In the genomic region with DNA sequence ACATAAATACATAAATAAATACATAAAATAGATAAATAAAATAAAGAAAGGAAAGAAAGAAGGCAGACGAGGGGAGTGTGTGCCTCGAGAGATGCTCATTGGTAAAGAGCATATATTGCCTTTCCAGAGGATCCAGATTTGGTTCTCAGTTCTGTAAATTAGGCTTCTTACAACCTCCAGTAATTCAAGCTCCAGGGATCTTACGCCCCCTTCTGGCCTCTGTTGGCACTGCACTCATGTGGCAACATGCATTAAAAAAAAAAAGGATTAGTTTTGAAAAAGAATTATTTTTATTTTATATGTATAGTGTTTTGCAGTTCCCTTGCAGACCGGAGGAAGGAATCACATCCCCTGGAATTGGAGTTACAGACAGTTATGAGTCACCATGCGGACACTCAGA, we compare ENCODE assay signal across 12 mouse cellular contexts. TPM values are rescaled to one million over a fixed set of nuclear protein-coding genes. Genes with fewer than 3 reads are reported as not detected.
DNase-seq lines count a peak whose midpoint lies in the region; ATAC-seq and TF ChIP-seq lines count a peak whose summit lies in the region.
"Had no signal": no experiment of that assay in that cellular context is flagged by ENCODE, and none has a peak within 500 bp of the region (broad histone marks: within the 10 kb centered on the region; RNA-seq: fewer than 3 reads in every experiment).

No protein-coding gene starts in this region.

- no peak for TF ChIP-seq POLR2A in lung, adult 2 months (IDR thresholded peaks at IDR 0.05; ENCODE audit: borderline replicate concordance, extremely low read depth, low read depth, low read length)
- no peak for TF ChIP-seq POLR2A in MEL (IDR thresholded peaks at IDR 0.05; ENCODE audit: control insufficient read depth in 1 of 2, insufficient read depth in 1 of 2, low read depth in 1 of 2, low read length in 2 of 2, poor library complexity in 1 of 2)
- no peak for TF ChIP-seq POLR2A in small intestine, adult 2 months (IDR thresholded peaks at IDR 0.05; ENCODE audit: low read depth, low read length)

- no peaks in the 10 kb centered on the region for H3K79me2 ChIP-seq in MEL (ENCODE audit: control insufficient read depth, insufficient read depth, low read length, poor library complexity)

- no peaks in the 10 kb centered on the region for H3K27me3 ChIP-seq in forebrain, embryonic 11.5 days (ENCODE audit: control insufficient read depth, insufficient read depth, low read length)
- no peaks in the 10 kb centered on the region; the same call in 1 of the 2 replicates for H3K27me3 ChIP-seq in forebrain, embryonic 13.5 days
- no peaks in the 10 kb centered on the region for H3K27me3 ChIP-seq in lung, embryonic 14.5 days (ENCODE audit: insufficient read depth, low read length)
- no peaks in the 10 kb centered on the region for H3K27me3 ChIP-seq in MEL (ENCODE audit: control insufficient read depth in 1 of 2, insufficient read depth in 2 of 2, low read length in 2 of 2)
- H3K27me3 ChIP-seq in small intestine, adult 2 months (ENCODE audit: control insufficient read depth, insufficient read depth, low read length), result no peaks in the 10 kb centered on the region

- no peak overlapping the region for H3K27ac ChIP-seq in forebrain, embryonic 11.5 days (ENCODE audit: low read depth, low read length)
- H3K27ac ChIP-seq in forebrain, embryonic 13.5 days, result no peak overlapping the region
- no peak overlapping the region for H3K27ac ChIP-seq in lung, embryonic 14.5 days (ENCODE audit: low read depth)
- H3K27ac ChIP-seq in MEL (ENCODE audit: control insufficient read depth, low read depth, low read length), result no peak overlapping the region
- H3K27ac ChIP-seq in small intestine, adult 2 months (ENCODE audit: insufficient read depth, low read depth, low read length), result no peak overlapping the region

- no peak overlapping the region for H3K4me3 ChIP-seq in forebrain, embryonic 11.5 days (ENCODE audit: low read depth, low read length)
- H3K4me3 ChIP-seq in forebrain, embryonic 13.5 days, result no peak overlapping the region
- no peak overlapping the region for H3K4me3 ChIP-seq in lung, embryonic 14.5 days (ENCODE audit: low read depth, low read length)
- no peak overlapping the region for H3K4me3 ChIP-seq in lung, adult 2 months (replicated peaks; ENCODE audit: extremely low read depth, low read depth, low read length)
- H3K4me3 ChIP-seq in MEL (ENCODE audit: control insufficient read depth in 1 of 2, insufficient read depth in 1 of 2, low read depth in 2 of 2, low read length in 2 of 2), result no peak overlapping the region
- no peak overlapping the region for H3K4me3 ChIP-seq in small intestine, adult 2 months (ENCODE audit: low read depth, low read length)

- no peak overlapping the region for H3K4me2 ChIP-seq in forebrain, embryonic 11.5 days (ENCODE audit: low read depth, low read length, severe bottlenecking)
- no peak overlapping the region for H3K4me2 ChIP-seq in forebrain, embryonic 13.5 days
- H3K4me2 ChIP-seq in lung, embryonic 14.5 days, result no peak overlapping the region

- no peak for TF ChIP-seq EP300 in MEL (IDR thresholded peaks at IDR 0.05; ENCODE audit: low read depth in 1 of 2, low read length in 2 of 2)

- no peaks in the 10 kb centered on the region for H3K36me3 ChIP-seq in forebrain, embryonic 11.5 days (ENCODE audit: control insufficient read depth, insufficient read depth, low read length)
- H3K36me3 ChIP-seq in forebrain, embryonic 13.5 days (ENCODE audit: poor library complexity, severe bottlenecking), result no peaks in the 10 kb centered on the region
- H3K36me3 ChIP-seq in lung, embryonic 14.5 days (ENCODE audit: insufficient read depth), result no peaks in the 10 kb centered on the region
- H3K36me3 ChIP-seq in MEL (ENCODE audit: control insufficient read depth in 1 of 2, insufficient read depth in 2 of 2, low read length in 2 of 2), result peaks cover 0 to 3% of the 10 kb centered on the region in 2 experiments; a peak in 1 of 4 replicates
- no peaks in the 10 kb centered on the region for H3K36me3 ChIP-seq in small intestine, adult 2 months (ENCODE audit: control insufficient read depth, insufficient read depth, low read length)

- ATAC-seq in forebrain, embryonic 11.5 days (replicated peaks; ENCODE audit: low FRiP score), result no peak
- no peak for ATAC-seq in forebrain, embryonic 13.5 days
- no peak for ATAC-seq in lung, embryonic 14.5 days (ENCODE audit: insufficient read depth)
- ATAC-seq: intestine, embryonic 16.5 days had no signal

- WGBS in forebrain, embryonic 11.5 days, result 89% methylated on average over 5 of the region's 5 CpGs
- 87% methylated on average over 5 of the region's 5 CpGs for WGBS in forebrain, embryonic 13.5 days
- WGBS in lung, embryonic 14.5 days, result 87% methylated on average over 5 of the region's 5 CpGs
- 90% methylated on average over 5 of the region's 5 CpGs for WGBS in lung, adult 2 months
- WGBS in small intestine, adult 2 months, result 92% methylated on average over 5 of the region's 5 CpGs

- no peaks in the 10 kb centered on the region for H3K9me3 ChIP-seq in forebrain, embryonic 11.5 days (ENCODE audit: control insufficient read depth, low read length)
- H3K9me3 ChIP-seq in forebrain, embryonic 13.5 days (replicated peaks), result no peaks in the 10 kb centered on the region
- no peaks in the 10 kb centered on the region for H3K9me3 ChIP-seq in lung, embryonic 14.5 days (ENCODE audit: low read depth, low read length)
- no peaks in the 10 kb centered on the region for H3K9me3 ChIP-seq in MEL (replicated peaks; ENCODE audit: insufficient read depth, low read length)

- TF ChIP-seq RAD21 in MEL (IDR thresholded peaks at IDR 0.05; ENCODE audit: low read depth, low read length), result peak; percentile 72

- H3K4me1 ChIP-seq in forebrain, embryonic 11.5 days (replicated peaks; ENCODE audit: control insufficient read depth, insufficient read depth, low read length), result no peaks in the 10 kb centered on the region
- H3K4me1 ChIP-seq in forebrain, embryonic 13.5 days, result peaks cover 8% of the 10 kb centered on the region; the same call in 1 of the 2 replicates
- peaks cover 3% of the 10 kb centered on the region; the same call in 1 of the 2 replicates for H3K4me1 ChIP-seq in lung, embryonic 14.5 days (ENCODE audit: insufficient read depth)
- H3K4me1 ChIP-seq in lung, adult 2 months (ENCODE audit: control insufficient read depth, insufficient read depth, low read length), result peaks cover 3% of the 10 kb centered on the region; the same call in 1 of the 2 replicates
- peaks cover 0 to 5% of the 10 kb centered on the region in 2 experiments; a peak in 1 of 4 replicates for H3K4me1 ChIP-seq in MEL (ENCODE audit: control insufficient read depth in 1 of 2, insufficient read depth in 2 of 2, low read length in 2 of 2)
- peaks cover 2% of the 10 kb centered on the region; the same call in 1 of the 2 replicates for H3K4me1 ChIP-seq in small intestine, adult 2 months (ENCODE audit: control insufficient read depth, insufficient read depth, insufficient read length, low read length)

- TF ChIP-seq CTCF in lung, embryonic 14.5 days (IDR thresholded peaks at IDR 0.05; ENCODE audit: low read depth), result peak; percentile 46
- no peak for TF ChIP-seq CTCF in lung, adult 2 months (IDR thresholded peaks at IDR 0.05; ENCODE audit: insufficient read depth, low read length)
- TF ChIP-seq CTCF in MEL (IDR thresholded peaks at IDR 0.05 in 2 of 3, conservative IDR thresholded peaks at IDR 0.05 in 1 of 3; ENCODE audit: control insufficient read depth in 1 of 3, insufficient read depth in 1 of 3, low read depth in 2 of 3, low read length in 3 of 3, poor library complexity in 1 of 3, severe bottlenecking in 1 of 3), result peak; percentile 69 to 82 (median 73)
- TF ChIP-seq CTCF in small intestine, adult 2 months (IDR thresholded peaks at IDR 0.05; ENCODE audit: extremely low read depth, insufficient read length, insufficient replicate concordance, low read depth, low read length), result peak; percentile 23; the same call in 1 of the 2 replicates

- H3K9ac ChIP-seq in forebrain, embryonic 11.5 days (ENCODE audit: low read length), result no peak overlapping the region
- no peak overlapping the region for H3K9ac ChIP-seq in forebrain, embryonic 13.5 days
- no peak overlapping the region for H3K9ac ChIP-seq in lung, embryonic 14.5 days
- no peak overlapping the region for H3K9ac ChIP-seq in MEL (ENCODE audit: control insufficient read depth, low read depth, low read length, poor library complexity, severe bottlenecking)

- peak; percentile 49 for DNase-seq in forebrain, embryonic 11.5 days (ENCODE audit: low spot score)
- DNase-seq in lung, embryonic 14.5 days, result peak; percentile 44
- DNase-seq in lung, adult 2 months, result no peak
- DNase-seq in MEL (ENCODE audit: low read depth, low spot score), result peak; percentile 80
- DNase-seq in layer of hippocampus, postnatal 14 days (ENCODE audit: low spot score in 2 of 2), result no peak
- no peak for DNase-seq in cerebellum, adult 11 months
- DNase-seq: lung, adult 18-20 months had no signal

RNA-seq across cellular contexts. Expression of a gene that starts 8.8 kb away (rescaled TPM):
- 0.76 and 1.8 TPM in 2 replicates for polyA plus RNA-seq in forebrain, embryonic 11.5 days (2014; fragmentation: Nextera tagmentation; extraction: Ambion mirVana)
- 0.76 and 0.92 TPM in 2 replicates for polyA plus RNA-seq in forebrain, embryonic 13.5 days (2015; fragmentation: Nextera tagmentation; extraction: Ambion mirVana)
- 2.5 and 2.8 TPM in 2 replicates for polyA plus RNA-seq in lung, embryonic 14.5 days (2014; fragmentation: Nextera tagmentation; extraction: Ambion mirVana)
- 26.4 and 31.7 TPM in 2 replicates for polyA plus RNA-seq in lung, adult 2 months (2012; rRNA removed)
- total RNA-seq in MEL (2012; rRNA removed), result 1.4 and 1.7 TPM in 2 replicates
- 10 to 100 TPM in 1 of 2 experiments, not detected in 1; 17.2 TPM for polyA plus RNA-seq in MEL (2012; ENCODE audit: insufficient read depth in 1 of 2, insufficient read length in 2 of 2, low read depth in 1 of 2, low replicate concordance in 2 of 2, missing spikeins in 1 of 2)
- polyA plus RNA-seq in small intestine, adult 2 months (2012; rRNA removed), result 7.1 and 8.4 TPM in 2 replicates
- total RNA-seq in layer of hippocampus, postnatal 14 days (2021), result 100 to 1,000 TPM; 120 to 128 TPM

RNA-seq across cellular contexts. Expression of a gene that starts 29.9 kb away (rescaled TPM):
- polyA plus RNA-seq in forebrain, embryonic 11.5 days (2014; fragmentation: Nextera tagmentation; extraction: Ambion mirVana), result 8.7 and 9.2 TPM in 2 replicates
- polyA plus RNA-seq in forebrain, embryonic 13.5 days (2015; fragmentation: Nextera tagmentation; extraction: Ambion mirVana), result 13.4 and 13.9 TPM in 2 replicates
- polyA plus RNA-seq in lung, embryonic 14.5 days (2014; fragmentation: Nextera tagmentation; extraction: Ambion mirVana), result 9.3 and 9.5 TPM in 2 replicates
- 2.9 and 4.7 TPM in 2 replicates for polyA plus RNA-seq in lung, adult 2 months (2012; rRNA removed)
- 12.3 and 17.2 TPM in 2 replicates for total RNA-seq in MEL (2012; rRNA removed)
- 10 to 100 TPM in 1 of 2 experiments, not detected in 1; 12.5 TPM for polyA plus RNA-seq in MEL (2012; ENCODE audit: insufficient read depth in 1 of 2, insufficient read length in 2 of 2, low read depth in 1 of 2, low replicate concordance in 2 of 2, missing spikeins in 1 of 2)
- polyA plus RNA-seq in small intestine, adult 2 months (2012; rRNA removed), result 0.86 and 2.2 TPM in 2 replicates
- 10 to 100 TPM; 11.2 to 16.1 TPM for total RNA-seq in layer of hippocampus, postnatal 14 days (2021)

RNA-seq across cellular contexts. Expression of a gene that starts 46.1 kb away (rescaled TPM):
- 3.9 and 4.6 TPM in 2 replicates for polyA plus RNA-seq in forebrain, embryonic 11.5 days (2014; fragmentation: Nextera tagmentation; extraction: Ambion mirVana)
- polyA plus RNA-seq in forebrain, embryonic 13.5 days (2015; fragmentation: Nextera tagmentation; extraction: Ambion mirVana), result 3.3 and 4.1 TPM in 2 replicates
- 5.3 and 5.8 TPM in 2 replicates for polyA plus RNA-seq in lung, embryonic 14.5 days (2014; fragmentation: Nextera tagmentation; extraction: Ambion mirVana)
- polyA plus RNA-seq in lung, adult 2 months (2012; rRNA removed), result 15.2 and 16.0 TPM in 2 replicates
- total RNA-seq in MEL (2012; rRNA removed), result 17.3 and 18.4 TPM in 2 replicates
- polyA plus RNA-seq in MEL (2012; ENCODE audit: insufficient read depth in 1 of 2, insufficient read length in 2 of 2, low read depth in 1 of 2, low replicate concordance in 2 of 2, missing spikeins in 1 of 2), result 10 to 100 TPM in 1 of 2 experiments, not detected in 1; 25.4 TPM
- 4.3 and 11.4 TPM in 2 replicates for polyA plus RNA-seq in small intestine, adult 2 months (2012; rRNA removed)
- 10 to 100 TPM; 50.8 to 53.8 TPM for total RNA-seq in layer of hippocampus, postnatal 14 days (2021)

RNA-seq across cellular contexts. Expression of a gene that starts 46.2 kb away (rescaled TPM):
- polyA plus RNA-seq in forebrain, embryonic 11.5 days (2014; fragmentation: Nextera tagmentation; extraction: Ambion mirVana), result 0.23 and 0.32 TPM in 2 replicates
- 0.37 and 0.54 TPM in 2 replicates for polyA plus RNA-seq in forebrain, embryonic 13.5 days (2015; fragmentation: Nextera tagmentation; extraction: Ambion mirVana)
- polyA plus RNA-seq in lung, embryonic 14.5 days (2014; fragmentation: Nextera tagmentation; extraction: Ambion mirVana), result 0.89 and 1.2 TPM in 2 replicates
- 0.41 and 0.50 TPM in 2 replicates for polyA plus RNA-seq in lung, adult 2 months (2012; rRNA removed)
- total RNA-seq in MEL (2012; rRNA removed), result not detected in 2 replicates
- polyA plus RNA-seq in MEL (2012; ENCODE audit: insufficient read depth in 1 of 2, insufficient read length in 2 of 2, low read depth in 1 of 2, low replicate concordance in 2 of 2, missing spikeins in 1 of 2), result not detected
- 0.50 and 0.51 TPM in 2 replicates for polyA plus RNA-seq in small intestine, adult 2 months (2012; rRNA removed)
- total RNA-seq in layer of hippocampus, postnatal 14 days (2021), result 1 to 10 TPM; 1.4 TPM
- total RNA-seq: gastrocnemius, adult 18-20 months had no signal
- polyA plus RNA-seq: spleen, adult 2 months had no signal

RNA-seq across cellular contexts. Expression of a gene that starts 56.1 kb away (rescaled TPM):
- polyA plus RNA-seq in forebrain, embryonic 11.5 days (2014; fragmentation: Nextera tagmentation; extraction: Ambion mirVana), result not detected in 2 replicates
- not detected in 2 replicates for polyA plus RNA-seq in forebrain, embryonic 13.5 days (2015; fragmentation: Nextera tagmentation; extraction: Ambion mirVana)
- not detected in 2 replicates for polyA plus RNA-seq in lung, embryonic 14.5 days (2014; fragmentation: Nextera tagmentation; extraction: Ambion mirVana)
- polyA plus RNA-seq in lung, adult 2 months (2012; rRNA removed), result not detected in 2 replicates
- not detected in 2 replicates for total RNA-seq in MEL (2012; rRNA removed)
- polyA plus RNA-seq in MEL (2012; ENCODE audit: insufficient read depth in 1 of 2, insufficient read length in 2 of 2, low read depth in 1 of 2, low replicate concordance in 2 of 2, missing spikeins in 1 of 2), result not detected
- not detected in 2 replicates for polyA plus RNA-seq in small intestine, adult 2 months (2012; rRNA removed)
- 1 to 10 TPM in 1 of 2 experiments, under 1 TPM in 1; 0.69 to 1.4 TPM for total RNA-seq in layer of hippocampus, postnatal 14 days (2021)
- total RNA-seq: gastrocnemius, adult 18-20 months had no signal
- polyA plus RNA-seq: intestine, embryonic 16.5 days; spleen, adult 2 months had no signal

Comparison
In these comparisons a context has a peak if more than half of its experiments do, and no peak if none do; other contexts are left out.
1. DNase-seq: peak in forebrain, embryonic 11.5 days (single experiment), lung, embryonic 14.5 days (single experiment) and MEL (single experiment); none in lung, adult 2 months (single experiment), layer of hippocampus, postnatal 14 days (0 of 2) and cerebellum, adult 11 months (single experiment).